Mouse (Mus musculus): Measurements from ENCODE around the gene Trmt11. TPM values are rescaled to one million over a fixed set of nuclear protein-coding genes. Genes with fewer than 3 reads are reported as not detected.
"Not testable (repeated sequence)": the region's sequence is repeated elsewhere in the genome, so short reads cannot be mapped to it uniquely, and the experiment has no call there.

Trmt11 gene
- polyA plus RNA-seq (2012; fragmentation: generic; extraction: Trizol), result 2.1 TPM

DNA sequence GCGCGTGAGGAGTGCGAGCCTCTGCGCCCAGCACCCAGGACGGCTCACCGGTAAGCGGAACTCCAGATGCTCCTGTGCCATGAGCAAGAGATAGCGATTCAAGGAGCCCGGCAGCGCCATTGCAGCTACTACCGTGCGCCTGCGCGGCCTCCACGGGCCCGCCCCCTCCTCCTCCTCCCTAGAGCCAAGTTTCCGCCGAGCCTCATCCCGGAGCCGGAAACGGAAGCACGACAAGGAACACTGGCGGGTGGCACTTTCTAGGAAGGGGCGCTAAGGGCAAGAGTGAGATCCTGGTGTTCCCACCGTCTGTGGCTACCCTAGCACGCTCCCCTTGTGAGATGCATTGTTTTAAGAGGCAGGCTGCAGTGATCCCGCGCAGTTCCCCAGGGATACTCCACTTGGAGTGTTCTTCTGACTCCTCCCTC lies at the start of gene Trmt11:
Gene Trmt11, minus strand, starts transcription at position 208 of the 425 bp plus-strand sequence.
- H3K79me2 ChIP-seq (ENCODE audit: control insufficient read depth, insufficient read depth), result peaks cover 19% of the 10 kb centered on the region
- H3K4me2 ChIP-seq (ENCODE audit: low read depth), result peak within 1 kb of the TSS; percentile 98
- TF ChIP-seq E2F4 (IDR thresholded peaks at IDR 0.05; ENCODE audit: insufficient read depth), result peak; percentile 28
- TF ChIP-seq TCF12 (IDR thresholded peaks at IDR 0.05; ENCODE audit: insufficient read depth, poor library complexity, severe bottlenecking), result no peak
- no peak for TF ChIP-seq USF1 (IDR thresholded peaks at IDR 0.05; ENCODE audit: low read depth)
- no peak for TF ChIP-seq SRF (IDR thresholded peaks at IDR 0.05; ENCODE audit: control insufficient read depth, insufficient read length, low read depth)
- TF ChIP-seq MYOG (IDR thresholded peaks at IDR 0.05; ENCODE audit: control insufficient read depth in 1 of 3, insufficient read depth in 1 of 3, insufficient read length in 2 of 3, low read depth in 2 of 3), result peak in 1 of 3 experiments; percentile 1
- TF ChIP-seq POLR2A (IDR thresholded peaks at IDR 0.05; ENCODE audit: insufficient read length, low read depth), result peak; percentile 88
- TF ChIP-seq POLR2AphosphoS2 (IDR thresholded peaks at IDR 0.05; ENCODE audit: insufficient read length, low read depth), result peak; percentile 94
- peak within 1 kb of the TSS; percentile 47 for H3ac ChIP-seq (ENCODE audit: control insufficient read depth, insufficient read length)
- H3K4me3 ChIP-seq, result peak within 1 kb of the TSS; percentile 87
- no peaks in the 10 kb centered on the region for H3K27me3 ChIP-seq (ENCODE audit: control insufficient read depth, insufficient read depth, insufficient read length)
- peaks cover 15% of the 10 kb centered on the region for H3K36me3 ChIP-seq (ENCODE audit: control insufficient read depth, insufficient read depth)

GRCm38 (mm10) chr10:30647681-30648080 lies 47.1 kb upstream of the Trmt11 start:
- Histone ChIP-seq H3ac (ENCODE audit: control insufficient read depth, insufficient read length) (no peak overlapping the region), H3K36me3 (ENCODE audit: control insufficient read depth, insufficient read depth) (no peaks in the 10 kb centered on the region), H3K79me2 (ENCODE audit: control insufficient read depth, insufficient read depth) (no peaks in the 10 kb centered on the region), H3K4me3 (no peak overlapping the region), H3K27me3 (ENCODE audit: control insufficient read depth, insufficient read depth, insufficient read length) (no peaks in the 10 kb centered on the region), H3K4me2 (ENCODE audit: low read depth) (no peak overlapping the region)
- no peak for TF ChIP-seq SRF (IDR thresholded peaks at IDR 0.05; ENCODE audit: control insufficient read depth, insufficient read length, low read depth)
- TF ChIP-seq USF1 (IDR thresholded peaks at IDR 0.05; ENCODE audit: low read depth), result no peak
- no peak for TF ChIP-seq TCF3 (IDR thresholded peaks at IDR 0.05; ENCODE audit: insufficient read length, low read depth)
- TF ChIP-seq MYOD1 (IDR thresholded peaks at IDR 0.05; ENCODE audit: control insufficient read depth in 1 of 3, insufficient read length in 2 of 3, low read depth in 2 of 3), result no peak
- TF ChIP-seq REST (IDR thresholded peaks at IDR 0.05; ENCODE audit: insufficient read depth, insufficient read length), result no peak
- TF ChIP-seq CEBPB (IDR thresholded peaks at IDR 0.05; ENCODE audit: insufficient read depth, poor library complexity, severe bottlenecking), result no peak
- no peak for TF ChIP-seq MAX (IDR thresholded peaks at IDR 0.05; ENCODE audit: low read depth)
- no peak for TF ChIP-seq MYOG (IDR thresholded peaks at IDR 0.05; ENCODE audit: control insufficient read depth in 1 of 3, insufficient read depth in 1 of 3, insufficient read length in 2 of 3, low read depth in 2 of 3)
- TF ChIP-seq E2F4 (IDR thresholded peaks at IDR 0.05; ENCODE audit: insufficient read depth), result no peak
- no peak for TF ChIP-seq TCF12 (IDR thresholded peaks at IDR 0.05; ENCODE audit: insufficient read depth, poor library complexity, severe bottlenecking)
- TF ChIP-seq POLR2A (IDR thresholded peaks at IDR 0.05; ENCODE audit: insufficient read length, low read depth), result no peak
- no peak for TF ChIP-seq POLR2AphosphoS2 (IDR thresholded peaks at IDR 0.05; ENCODE audit: insufficient read length, low read depth)

DNA sequence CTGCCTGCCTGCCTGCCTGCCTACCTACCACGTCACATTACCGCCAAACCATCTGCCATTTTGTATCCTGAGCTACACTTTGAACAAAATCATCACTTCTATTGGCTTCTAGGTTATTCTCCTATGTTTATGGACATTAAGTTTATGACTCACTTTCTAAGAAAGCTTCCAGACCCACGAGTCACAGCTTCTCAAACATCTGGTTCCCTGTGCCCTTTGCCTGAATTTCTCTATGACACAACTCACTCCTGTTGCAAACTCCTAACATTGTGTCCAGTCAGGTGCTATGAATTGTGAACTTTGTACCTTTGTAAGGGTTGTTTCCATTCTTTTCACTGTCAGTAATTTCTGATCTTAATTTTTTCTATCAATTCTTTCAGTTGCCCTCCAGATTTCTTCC lies 37.7 kb upstream of the Trmt11 start:
- no peak overlapping the region for H3K4me2 ChIP-seq (ENCODE audit: low read depth)
- no peaks in the 10 kb centered on the region for H3K27me3 ChIP-seq (ENCODE audit: control insufficient read depth, insufficient read depth, insufficient read length)
- H3K79me2 ChIP-seq (ENCODE audit: control insufficient read depth, insufficient read depth), result no peaks in the 10 kb centered on the region
- H3K36me3 ChIP-seq (ENCODE audit: control insufficient read depth, insufficient read depth), result no peaks in the 10 kb centered on the region
- H3K4me3 ChIP-seq, result no peak overlapping the region
- TF ChIP-seq USF1 (IDR thresholded peaks at IDR 0.05; ENCODE audit: low read depth), result no peak
- no peak for TF ChIP-seq CEBPB (IDR thresholded peaks at IDR 0.05; ENCODE audit: insufficient read depth, poor library complexity, severe bottlenecking)
- no peak for TF ChIP-seq MAX (IDR thresholded peaks at IDR 0.05; ENCODE audit: low read depth)
- no peak for TF ChIP-seq TCF3 (IDR thresholded peaks at IDR 0.05; ENCODE audit: insufficient read length, low read depth)
- TF ChIP-seq E2F4 (IDR thresholded peaks at IDR 0.05; ENCODE audit: insufficient read depth), result no peak
- TF ChIP-seq REST (IDR thresholded peaks at IDR 0.05; ENCODE audit: insufficient read depth, insufficient read length), result no peak
- TF ChIP-seq SRF (IDR thresholded peaks at IDR 0.05; ENCODE audit: control insufficient read depth, insufficient read length, low read depth), result no peak
- no peak for TF ChIP-seq POLR2A (IDR thresholded peaks at IDR 0.05; ENCODE audit: insufficient read length, low read depth)
- TF ChIP-seq MYOD1 (IDR thresholded peaks at IDR 0.05; ENCODE audit: control insufficient read depth in 1 of 3, insufficient read length in 2 of 3, low read depth in 2 of 3), result no peak
- no peak for TF ChIP-seq POLR2AphosphoS2 (IDR thresholded peaks at IDR 0.05; ENCODE audit: insufficient read length, low read depth)
- no peak for TF ChIP-seq TCF12 (IDR thresholded peaks at IDR 0.05; ENCODE audit: insufficient read depth, poor library complexity, severe bottlenecking)
- TF ChIP-seq MYOG (IDR thresholded peaks at IDR 0.05; ENCODE audit: control insufficient read depth in 1 of 3, insufficient read depth in 1 of 3, insufficient read length in 2 of 3, low read depth in 2 of 3), result no peak
- no peak overlapping the region for H3ac ChIP-seq (ENCODE audit: control insufficient read depth, insufficient read length)

DNA sequence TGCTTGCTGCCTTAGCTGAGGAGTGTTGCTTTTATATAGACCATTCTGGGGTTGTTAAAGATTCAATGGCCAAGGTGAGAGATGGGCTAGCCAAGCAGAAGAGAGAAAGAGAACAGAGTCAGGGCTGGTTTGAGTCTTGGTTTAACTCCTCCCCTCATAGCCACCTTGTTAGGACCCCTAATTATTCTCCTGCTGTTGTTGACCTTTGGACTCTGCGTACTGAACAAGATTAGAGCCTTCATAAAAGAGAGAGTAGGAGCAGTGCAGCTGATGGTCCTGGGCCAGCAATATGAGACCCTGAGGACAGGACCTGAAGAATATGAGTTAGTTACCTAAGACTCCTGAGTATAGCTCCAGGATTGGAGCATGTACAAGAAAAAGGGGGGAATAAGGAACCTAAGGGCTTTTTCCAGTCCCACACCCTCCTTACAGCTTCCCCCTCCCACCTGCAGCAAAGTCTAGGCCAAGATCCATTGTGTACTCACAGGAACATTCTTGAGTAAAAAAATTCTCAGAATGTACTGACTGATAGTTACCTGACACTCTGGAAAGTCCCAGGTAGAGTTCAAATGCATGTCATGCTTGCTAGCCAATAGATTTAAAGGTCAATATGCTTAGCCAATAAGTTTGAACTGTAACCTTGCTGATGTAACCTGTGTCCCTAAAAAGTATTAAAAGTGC lies 36.1 kb upstream of the Trmt11 start:
- not testable (repeated sequence) for H3ac ChIP-seq (ENCODE audit: control insufficient read depth, insufficient read length); H3K27me3 ChIP-seq (ENCODE audit: control insufficient read depth, insufficient read depth, insufficient read length); H3K79me2 ChIP-seq (ENCODE audit: control insufficient read depth, insufficient read depth); H3K36me3 ChIP-seq (ENCODE audit: control insufficient read depth, insufficient read depth); H3K4me3 ChIP-seq; H3K4me2 ChIP-seq (ENCODE audit: low read depth)

GRCm38 (mm10) chr10:30632718-30633117 lies 32.2 kb upstream of the Trmt11 start:
- Histone ChIP-seq H3K79me2 (ENCODE audit: control insufficient read depth, insufficient read depth) (no peaks in the 10 kb centered on the region), H3ac (ENCODE audit: control insufficient read depth, insufficient read length) (no peak overlapping the region), H3K4me2 (ENCODE audit: low read depth) (no peak overlapping the region), H3K36me3 (ENCODE audit: control insufficient read depth, insufficient read depth) (no peaks in the 10 kb centered on the region), H3K4me3 (no peak overlapping the region), H3K27me3 (ENCODE audit: control insufficient read depth, insufficient read depth, insufficient read length) (no peaks in the 10 kb centered on the region)
- TF ChIP-seq TCF12 (IDR thresholded peaks at IDR 0.05; ENCODE audit: insufficient read depth, poor library complexity, severe bottlenecking) (no peak), MYOG (IDR thresholded peaks at IDR 0.05; ENCODE audit: control insufficient read depth in 1 of 3, insufficient read depth in 1 of 3, insufficient read length in 2 of 3, low read depth in 2 of 3) (no peak), E2F4 (IDR thresholded peaks at IDR 0.05; ENCODE audit: insufficient read depth) (no peak), SRF (IDR thresholded peaks at IDR 0.05; ENCODE audit: control insufficient read depth, insufficient read length, low read depth) (no peak), POLR2AphosphoS2 (IDR thresholded peaks at IDR 0.05; ENCODE audit: insufficient read length, low read depth) (no peak), MYOD1 (IDR thresholded peaks at IDR 0.05; ENCODE audit: control insufficient read depth in 1 of 3, insufficient read length in 2 of 3, low read depth in 2 of 3) (no peak), USF1 (IDR thresholded peaks at IDR 0.05; ENCODE audit: low read depth) (no peak), MAX (IDR thresholded peaks at IDR 0.05; ENCODE audit: low read depth) (no peak), POLR2A (IDR thresholded peaks at IDR 0.05; ENCODE audit: insufficient read length, low read depth) (no peak), CEBPB (IDR thresholded peaks at IDR 0.05; ENCODE audit: insufficient read depth, poor library complexity, severe bottlenecking) (no peak), TCF3 (IDR thresholded peaks at IDR 0.05; ENCODE audit: insufficient read length, low read depth) (no peak), REST (IDR thresholded peaks at IDR 0.05; ENCODE audit: insufficient read depth, insufficient read length) (no peak)

All from myocyte (in vitro differentiated cells).